Mouse (Mus musculus): ENCODE results near the gene Get4.

GRCm38 (mm10) chr5:139303646-139304061, 51.5 kb downstream of the Get4 start:
- no peak for TF ChIP-seq GATA1 (IDR thresholded peaks at IDR 0.05; ENCODE audit: borderline replicate concordance, low read length)
- no peak for TF ChIP-seq CTCF (IDR thresholded peaks at IDR 0.05; ENCODE audit: low read depth, low read length)
- no peak for TF ChIP-seq POLR2AphosphoS5 (IDR thresholded peaks at IDR 0.05; ENCODE audit: insufficient replicate concordance, low read depth, low read length)
- TF ChIP-seq TAL1 (conservative IDR thresholded peaks at IDR 0.05; ENCODE audit: low read depth, low read length) = no peak
- TF ChIP-seq GATA2 (IDR thresholded peaks at IDR 0.05; ENCODE audit: borderline replicate concordance, low read depth, low read length) = no peak
